Mouse (Mus musculus) midbrain, embryonic 11.5 days (tissue): ENCODE measurements around the gene Pfdn6. TPM values are rescaled to one million over a fixed set of nuclear protein-coding genes. Genes with fewer than 3 reads are reported as not detected.

Experiments used
- ATAC-seq: fragments of 200-750 bp; cut with Nextera tagmentation; 2 replicates; pipeline ENCODE4 v1.8.0; 2017; ENCODE audit warnings: moderate TSS enrichment, moderate library complexity; ENCODE audit not compliant: low FRiP score
- DNase-seq: peaks from one replicate; pipeline ENCODE4 v3.0.0; 2015; ENCODE audit warnings: low spot score; ENCODE audit errors: missing footprints
- H3K27ac ChIP-seq: fragments of 300-500 bp; sonication (generic); 2 replicates; pipeline ENCODE4 v1.5.1; 2014; ENCODE audit warnings: low read depth, low read length
- H3K27me3 ChIP-seq: fragments of 300-500 bp; sonication (generic); 2 replicates; pipeline ENCODE4 v1.6.1; 2014; ENCODE audit warnings: mild to moderate bottlenecking, low read length, moderate library complexity, mixed read lengths; ENCODE audit not compliant: control insufficient read depth, insufficient read depth
- H3K36me3 ChIP-seq: fragments of 300-500 bp; sonication (generic); 2 replicates; pipeline ENCODE4 v1.6.1; 2014; ENCODE audit warnings: mild to moderate bottlenecking, low read length, moderate library complexity, mixed read lengths; ENCODE audit not compliant: control insufficient read depth, insufficient read depth
- H3K4me1 ChIP-seq: fragments of 300-500 bp; sonication (generic); 2 replicates; pipeline ENCODE4 v1.6.1; 2014; ENCODE audit warnings: low read length; ENCODE audit not compliant: control insufficient read depth, insufficient read depth
- H3K4me2 ChIP-seq: fragments of 300-500 bp; sonication (generic); 2 replicates; pipeline ENCODE4 v1.6.1; 2014; ENCODE audit warnings: mild to moderate bottlenecking, moderate library complexity
- H3K4me3 ChIP-seq: fragments of 300-500 bp; sonication (generic); 2 replicates; pipeline ENCODE4 v1.5.1; 2014; ENCODE audit warnings: low read depth, low read length
- H3K9ac ChIP-seq: fragments of 300-500 bp; sonication (generic); 2 replicates; pipeline ENCODE4 v1.6.1; 2014; ENCODE audit warnings: low read length
- H3K9me3 ChIP-seq: fragments of 300-500 bp; sonication (generic); 2 replicates; pipeline ENCODE4 v1.6.1; 2016; ENCODE audit warnings: low read length; ENCODE audit not compliant: control insufficient read depth
- WGBS: fragments of 180-500 bp; shearing (Covaris S2); extraction: QIAGEN DNeasy Blood & Tissue Kit; methylation state at CpG from one replicate; pipeline ENCODE4 v1.1.7; 2014; 5-methylcytosine and 5-hydroxymethylcytosine counted together
- polyA plus RNA-seq: library from polyadenylated mRNA; unstranded; fragments of >200 nt; fragmentation: Nextera tagmentation; extraction: Ambion mirVana; gene quantifications from 2 replicates; pipeline ENCODE4 v1.2.1, GENCODE M21; 2014

Gene Pfdn6
- polyA plus RNA-seq, 1 experiment from 2014 or later = 208 TPM

DNA sequence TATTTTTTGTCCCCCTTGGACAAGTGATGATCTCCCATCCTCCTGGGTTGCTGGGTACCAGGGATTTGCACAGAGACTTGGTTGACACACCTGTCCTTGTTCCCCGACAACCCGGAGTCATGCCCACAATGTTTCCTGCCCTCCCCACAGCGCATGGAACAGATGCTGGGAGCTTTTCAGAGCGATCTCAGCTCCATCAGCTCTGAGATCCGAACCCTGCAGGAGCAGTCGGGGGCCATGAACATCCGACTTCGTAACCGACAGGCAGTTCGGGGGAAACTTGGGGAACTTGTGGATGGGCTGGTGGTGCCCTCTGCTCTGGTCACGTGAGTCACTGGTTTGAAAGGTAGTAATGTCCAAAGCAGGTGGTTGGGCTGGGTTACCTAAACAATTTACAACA, 18.3 kb upstream of the Pfdn6 start:
- H3K36me3 ChIP-seq = peaks cover 16% of the 10 kb centered on the region
- H3K4me2 ChIP-seq = no peak overlapping the region
- peaks cover 19% of the 10 kb centered on the region for H3K4me1 ChIP-seq
- no peak overlapping the region for H3K4me3 ChIP-seq
- ATAC-seq = no peak
- no peak overlapping the region for H3K9ac ChIP-seq
- no peaks in the 10 kb centered on the region for H3K9me3 ChIP-seq
- no peaks in the 10 kb centered on the region for H3K27me3 ChIP-seq
- H3K27ac ChIP-seq = no peak overlapping the region
- no peak for DNase-seq
- 95% methylated on average over 11 of the region's 11 CpGs for WGBS

DNA sequence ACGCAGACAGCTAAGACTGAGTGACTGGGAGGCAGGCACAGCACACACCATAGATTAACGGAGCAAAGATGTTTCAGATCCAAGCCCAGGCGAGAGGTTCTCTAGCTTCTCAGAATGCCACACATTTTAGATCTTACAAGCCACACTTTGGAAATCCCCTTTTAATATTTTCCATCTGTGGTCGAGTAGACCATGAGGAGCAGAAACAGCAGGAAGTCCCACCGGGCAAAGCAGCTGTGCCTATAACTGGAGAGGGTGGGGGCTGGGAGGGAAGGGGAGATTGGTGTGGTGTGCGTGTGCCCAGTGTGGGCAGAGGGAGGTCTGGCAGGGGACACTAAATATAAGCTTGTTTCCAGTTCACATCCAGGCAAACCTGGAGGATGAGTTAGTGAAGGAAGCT, 17.4 kb upstream of the Pfdn6 start:
- H3K9ac ChIP-seq = no peak overlapping the region

DNA sequence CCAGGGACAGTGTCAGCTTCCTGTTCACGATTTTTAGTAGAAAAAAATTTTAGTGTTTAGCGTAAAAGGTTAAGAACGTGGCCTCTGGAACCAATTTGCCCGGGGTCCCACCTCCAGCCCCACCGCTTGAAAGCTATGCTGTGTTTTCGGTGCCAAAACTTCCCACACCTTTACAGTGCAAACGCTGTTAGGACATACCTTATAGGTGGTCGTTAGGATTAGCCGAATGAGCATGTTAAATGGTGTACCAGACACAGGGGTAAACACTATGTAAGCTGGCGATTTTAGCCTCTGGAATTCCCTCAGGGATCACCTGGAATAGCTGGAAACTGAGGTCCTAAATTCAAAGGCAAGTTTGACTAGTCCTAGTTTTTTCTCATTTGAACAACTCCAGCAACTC, 16.2 kb upstream of the Pfdn6 start:
- H3K4me1 ChIP-seq = peaks cover 38% of the 10 kb centered on the region
- no peak overlapping the region for H3K27ac ChIP-seq
- no peaks in the 10 kb centered on the region for H3K9me3 ChIP-seq
- peaks cover 24% of the 10 kb centered on the region for H3K36me3 ChIP-seq
- H3K9ac ChIP-seq = peak overlapping the region; percentile 82
- H3K4me2 ChIP-seq = peak overlapping the region; percentile 78
- peak overlapping the region; percentile 98 for H3K4me3 ChIP-seq
- no peak for ATAC-seq
- DNase-seq = no peak
- WGBS = 9% methylated on average over 10 of the region's 10 CpGs
- H3K27me3 ChIP-seq = no peaks in the 10 kb centered on the region

More for the DNA sequence above, 17.4 kb upstream of the Pfdn6 start:
- H3K36me3 ChIP-seq = peaks cover 18% of the 10 kb centered on the region; the same call in 1 of the 2 replicates
- 84% methylated on average over 6 of the region's 6 CpGs for WGBS
- H3K4me1 ChIP-seq = peaks cover 28% of the 10 kb centered on the region
- no peaks in the 10 kb centered on the region for H3K27me3 ChIP-seq
- ATAC-seq (no peak), DNase-seq (no peak)
- no peak overlapping the region for H3K4me3 ChIP-seq
- H3K27ac ChIP-seq = no peak overlapping the region
- H3K4me2 ChIP-seq = no peak overlapping the region
- H3K9me3 ChIP-seq = no peaks in the 10 kb centered on the region

DNA sequence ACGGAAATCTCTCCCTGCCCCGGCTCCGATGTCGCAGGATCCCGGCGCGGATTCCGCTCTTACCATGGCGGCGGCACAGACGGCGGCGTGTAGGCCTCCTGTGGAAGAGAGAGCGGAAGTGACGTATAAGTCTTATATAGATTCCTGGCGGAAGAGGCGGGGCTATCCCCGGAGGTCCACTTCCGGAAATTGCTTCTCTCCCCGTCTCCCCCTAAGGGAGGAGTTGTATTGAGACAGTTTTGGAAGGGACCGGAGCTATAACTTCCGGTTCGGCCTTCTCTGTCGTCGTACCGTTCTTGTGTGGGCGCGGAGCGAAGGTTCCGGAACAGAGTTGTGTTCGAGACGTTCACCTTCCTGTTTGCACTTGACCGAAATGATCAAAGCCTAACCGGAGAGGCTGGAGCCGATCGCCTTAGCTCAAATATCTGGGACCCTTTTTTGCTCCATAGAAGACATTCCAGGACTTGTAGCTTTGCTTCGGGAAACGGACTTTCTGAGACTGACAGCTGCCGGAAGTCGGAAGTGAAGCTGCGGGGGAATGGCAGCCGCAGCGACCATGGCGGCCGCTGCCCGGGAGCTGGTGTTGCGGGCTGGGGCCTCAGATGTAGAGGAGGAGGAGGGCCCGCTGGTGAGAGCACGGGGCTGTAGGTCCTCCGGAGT, 15.5 kb upstream of the Pfdn6 start, which contains the start of the genes Vps52 and Rps18:
Vps52 (plus strand) TSS at position 258 of the 660 bp plus-strand sequence.
Rps18 (minus strand) TSS at position 447 of the 660 bp plus-strand sequence.
- ATAC-seq (peak; percentile 88), DNase-seq (peak; percentile 100)
- Histone ChIP-seq H3K36me3 (peaks cover 24% of the 10 kb centered on the region), H3K27me3 (no peaks in the 10 kb centered on the region), H3K4me3 (peak within 1 kb of the TSS; percentile 98), H3K4me1 (peaks cover 44% of the 10 kb centered on the region), H3K9me3 (no peaks in the 10 kb centered on the region), H3K9ac (peak within 1 kb of the TSS; percentile 99), H3K4me2 (peak within 1 kb of the TSS; percentile 99), H3K27ac (peak within 1 kb of the TSS; percentile 84)
- WGBS = under 1% methylated on average over 50 of the region's 50 CpGs

DNA sequence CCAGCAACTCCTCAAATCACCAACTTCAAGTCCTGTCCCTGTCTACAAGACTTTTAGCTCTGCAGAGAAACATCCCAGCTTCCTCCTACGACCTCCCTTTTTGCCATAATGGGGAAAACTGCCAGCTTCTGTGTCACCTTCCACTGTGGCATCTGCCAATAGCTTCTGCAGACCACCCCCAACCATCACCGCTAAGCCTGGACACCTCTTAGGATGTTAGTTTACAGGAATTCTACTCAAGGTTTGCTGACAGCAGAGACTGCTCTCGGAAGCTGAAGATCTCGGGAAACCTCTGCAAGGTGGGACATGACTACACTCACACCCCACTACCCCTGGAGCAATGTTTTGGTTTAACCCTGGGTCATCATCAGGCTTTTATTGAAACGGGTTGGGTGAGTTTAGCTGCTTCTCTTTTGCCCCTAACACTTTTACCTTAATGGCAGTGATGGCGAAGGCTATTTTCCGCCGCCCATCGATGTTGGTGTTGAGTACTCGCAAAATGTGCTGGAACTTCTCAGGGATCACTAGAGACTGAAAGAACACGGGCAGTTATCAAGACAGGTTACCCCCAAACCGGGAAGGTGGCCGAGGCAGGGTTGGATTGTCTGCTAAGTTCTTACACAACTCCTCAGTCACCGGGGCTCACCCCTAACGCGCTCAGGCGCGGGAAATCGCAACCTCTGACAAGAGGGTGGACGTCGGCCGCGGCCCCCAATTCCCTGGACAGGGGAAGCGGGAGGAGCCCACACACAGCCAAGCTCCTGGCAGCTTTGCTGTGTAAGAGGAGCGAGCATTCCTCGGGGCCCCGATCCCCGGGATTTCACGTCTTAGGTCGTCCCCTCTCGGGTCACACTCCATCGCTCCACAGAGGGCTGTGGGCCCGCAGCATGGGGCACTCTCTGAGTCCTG, 14.8 kb upstream of the Pfdn6 start:
- H3K4me1 ChIP-seq = peaks cover 44% of the 10 kb centered on the region
- peaks cover 28% of the 10 kb centered on the region for H3K36me3 ChIP-seq
- no peaks in the 10 kb centered on the region for H3K9me3 ChIP-seq
- no peaks in the 10 kb centered on the region for H3K27me3 ChIP-seq
- peak overlapping the region; percentile 98 for H3K4me3 ChIP-seq
- H3K4me2 ChIP-seq = peak overlapping the region; percentile 99
- DNase-seq (peak; percentile 83), ATAC-seq (peak; percentile 48)
- H3K27ac ChIP-seq = peak overlapping the region; percentile 84
- H3K9ac ChIP-seq = peak overlapping the region; percentile 99
- WGBS = 1% methylated on average over 33 of the region's 33 CpGs

DNA sequence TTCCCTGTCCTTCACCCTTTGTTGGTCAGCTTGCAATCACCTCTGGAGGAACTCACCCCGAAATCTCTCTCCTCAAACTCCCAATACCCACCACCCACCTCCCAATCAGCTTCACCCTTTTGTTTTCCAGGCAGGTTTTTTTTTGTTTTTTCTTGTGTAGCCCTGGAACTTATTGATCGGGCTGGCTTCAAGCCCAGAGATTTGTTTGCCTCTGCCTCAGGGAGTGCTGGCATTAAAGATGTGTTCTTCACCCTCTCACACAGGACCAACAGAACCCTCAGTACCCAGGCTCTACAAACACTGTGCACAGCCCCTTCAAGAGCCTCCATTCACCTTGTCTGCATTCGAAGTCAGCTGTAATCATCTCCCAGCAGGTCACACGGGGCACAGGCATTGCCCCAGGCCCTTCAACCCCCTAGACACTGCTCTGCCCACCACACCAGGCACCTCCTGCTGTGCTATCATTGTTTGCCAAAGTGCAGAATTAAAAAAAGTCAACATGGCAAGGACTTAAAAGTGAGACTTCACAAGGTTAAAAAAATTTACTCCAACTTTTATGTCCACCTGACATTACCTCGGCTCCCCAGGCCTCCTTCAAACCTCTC, 13.9 kb upstream of the Pfdn6 start:
- H3K4me2 ChIP-seq = peak overlapping the region; percentile 99
- no peaks in the 10 kb centered on the region for H3K9me3 ChIP-seq
- no peaks in the 10 kb centered on the region for H3K27me3 ChIP-seq
- H3K4me3 ChIP-seq = peak overlapping the region; percentile 98
- H3K4me1 ChIP-seq = peaks cover 44% of the 10 kb centered on the region
- H3K27ac ChIP-seq = peak overlapping the region; percentile 84; the same call in 1 of the 2 replicates
- H3K36me3 ChIP-seq = peaks cover 24% of the 10 kb centered on the region
- 47% methylated on average over 5 of the region's 5 CpGs for WGBS
- ATAC-seq (no peak), DNase-seq (no peak)
- H3K9ac ChIP-seq = peak overlapping the region; percentile 99

DNA sequence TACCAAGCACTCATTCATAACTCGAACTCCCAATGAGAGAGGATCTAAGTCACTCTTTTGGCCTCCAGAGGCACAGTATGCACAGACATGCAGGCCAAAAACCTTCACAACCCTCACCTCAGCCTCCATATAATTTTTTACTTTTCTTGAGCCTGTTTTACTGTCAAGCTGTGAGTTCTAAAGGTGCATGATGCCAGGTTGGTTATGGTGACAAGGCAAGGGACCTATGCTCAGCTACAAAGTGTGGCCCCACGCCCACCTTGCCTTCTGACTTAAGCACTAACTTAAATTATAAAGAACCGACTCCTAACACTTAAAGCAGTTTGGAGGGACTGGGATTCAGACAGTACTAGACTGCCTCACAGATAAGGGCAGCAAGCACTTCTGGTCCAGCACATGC, 13.2 kb upstream of the Pfdn6 start:
- no peaks in the 10 kb centered on the region for H3K9me3 ChIP-seq
- ATAC-seq (no peak), DNase-seq (no peak)
- no peak overlapping the region; the same call in 1 of the 2 replicates for H3K9ac ChIP-seq
- H3K27me3 ChIP-seq = no peaks in the 10 kb centered on the region
- H3K27ac ChIP-seq = no peak overlapping the region
- peaks cover 44% of the 10 kb centered on the region for H3K4me1 ChIP-seq
- no peak overlapping the region for H3K4me3 ChIP-seq
- peaks cover 19% of the 10 kb centered on the region for H3K36me3 ChIP-seq
- H3K4me2 ChIP-seq = no peak overlapping the region
- WGBS = 86% methylated on average over 3 of the region's 3 CpGs

DNA sequence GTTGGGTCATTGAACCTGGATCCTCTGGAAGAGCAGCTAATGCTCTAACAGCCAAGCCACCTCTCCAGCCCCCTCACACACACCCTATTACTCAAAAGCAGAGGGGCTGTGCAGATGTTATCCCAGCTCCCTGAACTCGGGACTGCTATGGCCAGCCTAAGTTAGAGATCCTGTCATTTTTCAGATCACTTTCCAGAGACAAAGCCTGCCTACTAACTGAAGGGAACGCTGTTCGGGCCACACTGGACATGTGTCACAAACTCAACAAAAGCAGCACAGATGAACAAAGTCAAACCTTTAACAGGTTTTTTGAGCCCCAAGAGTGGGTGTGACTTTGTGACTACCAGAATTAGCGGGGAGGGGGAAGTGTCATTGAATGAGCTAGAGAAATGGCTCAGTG, 12.7 kb upstream of the Pfdn6 start:
- 79% methylated on average over 4 of the region's 4 CpGs for WGBS
- Histone ChIP-seq H3K9me3 (no peaks in the 10 kb centered on the region), H3K36me3 (peaks cover 19% of the 10 kb centered on the region), H3K9ac (no peak overlapping the region; the same call in 1 of the 2 replicates), H3K4me3 (no peak overlapping the region), H3K27me3 (no peaks in the 10 kb centered on the region), H3K27ac (no peak overlapping the region), H3K4me1 (peaks cover 44% of the 10 kb centered on the region), H3K4me2 (no peak overlapping the region)
- ATAC-seq (no peak), DNase-seq (no peak)
